Mouse (Mus musculus): ENCODE measurements around the gene Gnptab.
"Not testable (repeated sequence)": the region's sequence is repeated elsewhere in the genome, so short reads cannot be mapped to it uniquely, and the experiment has no call there.

The Gnptab gene

GRCm38 (mm10) chr10:88379013-88379885, at the start of gene Gnptab, which contains the start of gene Dram1:
Gene Gnptab, plus strand, starts transcription at chr10:88379132.
Gene Dram1, minus strand, starts transcription at chr10:88379080.
- peak; percentile 90 to 97 for DNase-seq (ENCODE audit: inconsistent age in 2 of 2, low spot score in 1 of 2)

GRCm38 (mm10) chr10:88330695-88331094, 48.2 kb upstream of the Gnptab start:
- peak in 1 of 2 experiments; percentile 49 for DNase-seq (ENCODE audit: inconsistent age in 2 of 2, low spot score in 1 of 2)

- no peak for DNase-seq (ENCODE audit: inconsistent age in 2 of 2, low spot score in 1 of 2)
These were observed 38.3 kb upstream of the Gnptab start for GRCm38 (mm10) chr10:88340660-88341059.

- DNase-seq (ENCODE audit: inconsistent age in 2 of 2, low spot score in 1 of 2), result no peak
These were observed 37.6 kb upstream of the Gnptab start for GRCm38 (mm10) chr10:88341368-88341767.

- DNase-seq (ENCODE audit: inconsistent age in 2 of 2, low spot score in 1 of 2), result no peak
These were observed 33.0 kb upstream of the Gnptab start for GRCm38 (mm10) chr10:88345899-88346401.

- no peak for DNase-seq (ENCODE audit: inconsistent age in 2 of 2, low spot score in 1 of 2)
These were observed 32.3 kb upstream of the Gnptab start for GRCm38 (mm10) chr10:88346454-88347245.

- DNase-seq (ENCODE audit: inconsistent age in 2 of 2, low spot score in 1 of 2), result no peak
These were observed 29.1 kb upstream of the Gnptab start for GRCm38 (mm10) chr10:88349800-88350199.

- no peak for DNase-seq (ENCODE audit: inconsistent age in 2 of 2, low spot score in 1 of 2)
These were observed 28.2 kb upstream of the Gnptab start for GRCm38 (mm10) chr10:88350687-88351086.

- DNase-seq (ENCODE audit: inconsistent age in 2 of 2, low spot score in 1 of 2), result no peak
These were observed 27.4 kb upstream of the Gnptab start for GRCm38 (mm10) chr10:88351411-88352103.

GRCm38 (mm10) chr10:88352549-88352948, 26.4 kb upstream of the Gnptab start:
- DNase-seq (ENCODE audit: inconsistent age in 2 of 2, low spot score in 1 of 2), result no peak

GRCm38 (mm10) chr10:88354599-88354998, 24.3 kb upstream of the Gnptab start:
- no peak for DNase-seq (ENCODE audit: inconsistent age in 2 of 2, low spot score in 1 of 2)

GRCm38 (mm10) chr10:88356114-88356982, 22.6 kb upstream of the Gnptab start:
- no peak for DNase-seq (ENCODE audit: inconsistent age in 2 of 2, low spot score in 1 of 2)

- DNase-seq (ENCODE audit: inconsistent age in 2 of 2, low spot score in 1 of 2), result peak; percentile 82 to 94
These were observed 21.9 kb upstream of the Gnptab start for GRCm38 (mm10) chr10:88356983-88357559.

- DNase-seq (ENCODE audit: inconsistent age in 2 of 2, low spot score in 1 of 2), result no peak
These were observed 16.7 kb upstream of the Gnptab start for GRCm38 (mm10) chr10:88362218-88362617.

- DNase-seq (ENCODE audit: inconsistent age in 2 of 2, low spot score in 1 of 2), result peak in 1 of 2 experiments; percentile 35
These were observed 14.7 kb upstream of the Gnptab start for GRCm38 (mm10) chr10:88364221-88364620.

- DNase-seq (ENCODE audit: inconsistent age in 2 of 2, low spot score in 1 of 2), result no peak
These were observed 9.7 kb upstream of the Gnptab start for GRCm38 (mm10) chr10:88369233-88369632.

- DNase-seq (ENCODE audit: inconsistent age in 2 of 2, low spot score in 1 of 2), result no peak
These were observed 7.1 kb upstream of the Gnptab start for GRCm38 (mm10) chr10:88371793-88372192.

- no peak for DNase-seq (ENCODE audit: inconsistent age in 2 of 2, low spot score in 1 of 2)
These were observed 6.5 kb upstream of the Gnptab start for GRCm38 (mm10) chr10:88372436-88372835.

- not testable (repeated sequence) for DNase-seq (ENCODE audit: inconsistent age in 2 of 2, low spot score in 1 of 2)
These were observed 6.0 kb upstream of the Gnptab start for GRCm38 (mm10) chr10:88372945-88373344.

- DNase-seq (ENCODE audit: inconsistent age in 2 of 2, low spot score in 1 of 2), result peak in 1 of 2 experiments; percentile 20
These were observed 3.9 kb upstream of the Gnptab start for GRCm38 (mm10) chr10:88374984-88375383.
